Mouse (Mus musculus) cerebellum, adult 2 months (tissue): ENCODE measurements at regions not wholly inside any gene's neighbourhood (a gene's known extent, or its start where the extent isn't known, plus 50 kb on each side); places are given as distances from the start of the nearest gene placed in this dataset.

Experiments used
- CTCF ChIP-seq: fragments of 200-500 bp; IDR thresholded peaks from 2 replicates; pipeline ENCODE4 v1.5.1; 2011; ENCODE audit warnings: low read depth, mild to moderate bottlenecking, control low read depth, low read length, moderate library complexity, borderline replicate concordance; ENCODE audit not compliant: insufficient read depth
- POLR2A ChIP-seq: fragments of 200-500 bp; IDR thresholded peaks from 2 replicates; pipeline ENCODE4 v1.6.1; 2011; ENCODE audit warnings: low read length, control low read depth, borderline replicate concordance; ENCODE audit not compliant: insufficient read depth

DNA sequence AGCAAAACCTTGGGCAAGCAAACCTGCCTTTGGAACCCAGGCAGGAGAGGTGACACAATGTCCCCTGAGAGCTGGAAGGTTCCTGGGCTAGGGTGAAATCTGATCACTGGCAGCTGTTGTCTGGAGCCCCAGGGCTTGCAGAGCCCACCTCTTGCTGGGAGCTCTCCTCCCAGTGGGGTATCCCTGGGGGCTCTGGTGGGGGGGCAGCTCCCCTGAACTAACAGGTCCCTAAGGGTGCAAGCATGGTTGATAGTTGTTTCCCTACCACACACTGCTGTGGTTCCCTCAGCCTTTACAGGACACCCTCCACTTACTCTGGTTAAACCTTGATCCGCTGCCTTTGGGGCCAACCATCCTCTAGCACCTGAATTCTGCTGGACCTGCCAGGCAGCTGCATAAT is 367.3 kb upstream of the Myt1l start:
- TF ChIP-seq CTCF (no peak), POLR2A (no peak)
